Mouse (Mus musculus) kidney, postnatal 36 days (tissue): ENCODE measurements around the gene Tbce.
"Not testable (repeated sequence)": the region's sequence is repeated elsewhere in the genome, so short reads cannot be mapped to it uniquely, and the experiment has no call there.

Source experiments
- DNase-seq, 2 experiments: peaks; one replicate each; pipeline ENCODE4 v3.0.0; 2021 to 2022; ENCODE audit warnings: mixed read lengths in 2 of 2

Gene Tbce

DNA sequence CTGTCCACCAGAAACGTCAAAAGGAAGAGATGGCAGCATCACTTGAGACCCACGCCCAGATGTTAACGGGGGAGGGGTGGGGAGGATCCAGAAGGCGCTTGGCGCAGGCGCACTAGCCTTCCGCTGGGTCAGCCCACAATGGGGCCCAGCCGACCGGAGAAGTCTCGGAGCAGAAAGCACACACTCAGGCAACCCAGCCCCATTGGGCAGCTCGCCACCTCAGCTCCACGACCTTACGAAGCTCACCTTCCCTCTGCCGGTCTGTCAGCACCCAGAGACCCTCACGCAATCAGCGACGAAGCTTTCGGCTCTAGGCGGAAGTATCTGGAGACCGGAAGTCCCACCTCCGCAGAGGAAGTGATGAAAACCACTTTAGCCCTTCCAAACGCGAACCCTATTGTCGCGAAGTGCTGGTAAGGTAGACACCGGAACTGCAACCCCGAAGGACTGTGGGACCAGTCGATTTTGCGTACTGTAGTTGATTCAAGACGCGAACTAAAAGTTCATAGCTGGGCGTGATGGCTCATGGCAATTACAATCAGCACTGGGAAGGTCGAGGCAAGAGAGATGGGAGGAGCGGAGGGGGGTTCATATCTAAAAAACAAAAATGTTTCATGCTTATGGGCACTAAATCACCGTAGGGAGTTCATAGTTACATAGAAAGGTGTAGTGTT lies at the start of gene Tbce:
Gene Tbce, minus strand, starts transcription at position 347 of the 674 bp plus-strand sequence.
- peak; percentile 93 for DNase-seq

GRCm38 (mm10) chr13:14088669-14089068 lies 49.2 kb upstream of the Tbce start:
- DNase-seq: no peak

- no peak for DNase-seq
Observed at GRCm38 (mm10) chr13:14075326-14075725, 35.9 kb upstream of the Tbce start.

- no peak for DNase-seq
Observed at GRCm38 (mm10) chr13:14074371-14074770, 34.9 kb upstream of the Tbce start.

DNA sequence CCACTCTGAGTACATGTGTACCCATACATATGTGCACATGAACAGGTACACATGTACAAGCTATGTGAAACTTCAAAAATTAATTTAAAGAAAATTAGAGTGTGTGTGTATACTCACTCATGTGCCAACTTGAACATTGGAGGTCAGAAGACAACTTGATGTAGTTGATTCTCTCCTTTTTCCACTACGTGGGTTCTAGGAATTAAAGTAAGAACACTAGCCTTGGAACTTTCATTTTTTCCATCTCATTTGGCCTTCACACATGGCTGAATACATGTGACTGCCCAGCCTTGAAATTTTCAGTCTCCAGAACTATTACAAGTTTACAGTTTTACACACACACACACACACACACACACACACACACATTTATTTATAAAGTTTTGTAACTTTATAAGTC lies 29.9 kb upstream of the Tbce start:
- DNase-seq: peak; percentile 6 to 22

DNA sequence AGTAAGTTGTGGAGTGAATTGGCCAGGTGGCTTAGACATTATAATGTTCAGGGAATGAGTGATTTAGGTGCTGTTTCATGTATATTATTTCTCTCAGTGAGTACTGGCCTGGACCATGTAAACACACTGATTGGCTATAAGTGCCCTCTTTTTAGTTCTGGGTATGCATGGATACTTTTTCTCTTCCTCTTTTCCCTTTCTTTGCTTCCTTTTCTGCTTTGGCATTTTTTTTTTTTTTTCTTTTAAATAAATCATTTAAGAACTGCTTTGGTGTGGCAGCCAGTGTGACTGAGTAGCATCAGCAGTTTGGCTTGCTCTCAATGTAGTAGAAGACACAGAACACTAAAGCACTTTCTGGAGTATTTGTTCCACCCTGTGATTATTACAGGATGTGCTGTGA lies 28.6 kb upstream of the Tbce start:
- no peak for DNase-seq

DNA sequence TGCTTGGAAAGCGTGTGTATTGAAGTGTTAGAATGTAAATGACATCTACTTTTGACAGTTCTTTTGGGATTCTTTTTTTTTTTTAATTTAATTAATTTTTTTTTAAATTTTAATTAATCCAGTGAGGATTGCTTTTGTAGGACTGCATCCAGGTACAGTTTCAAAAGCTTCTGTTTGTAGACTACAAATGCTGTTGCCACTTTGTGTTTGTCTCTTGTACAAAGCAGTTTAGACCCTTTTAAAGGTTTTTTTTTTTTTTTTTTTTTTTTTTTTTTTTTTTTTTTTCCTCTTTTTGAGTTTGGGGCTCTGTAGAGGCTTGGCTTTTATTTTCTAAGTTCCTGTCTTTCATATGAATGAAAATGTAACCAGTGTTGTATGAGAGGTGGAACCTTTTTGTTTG lies 26.3 kb upstream of the Tbce start:
- no peak for DNase-seq

DNA sequence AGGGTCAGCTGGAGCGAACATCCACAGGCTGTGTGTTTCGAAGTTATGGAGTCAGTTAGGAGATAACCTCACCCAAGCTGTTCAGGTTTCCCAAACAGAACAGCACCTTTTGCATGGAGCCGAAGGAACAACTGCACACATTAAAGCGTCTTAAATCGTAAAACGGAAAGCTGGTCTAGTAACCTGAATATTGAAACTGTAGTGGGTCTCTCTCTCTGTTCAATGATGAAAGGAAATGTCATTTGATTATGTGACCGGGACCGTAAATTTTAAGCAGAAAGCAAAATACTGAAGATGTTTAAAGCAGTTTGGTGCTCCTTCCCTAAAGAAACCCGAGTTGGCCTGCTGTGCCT lies 25.6 kb upstream of the Tbce start:
- no peak for DNase-seq

- peak; percentile 44 to 73 for DNase-seq
Observed at GRCm38 (mm10) chr13:14064341-14065027, 25.0 kb upstream of the Tbce start.

DNA sequence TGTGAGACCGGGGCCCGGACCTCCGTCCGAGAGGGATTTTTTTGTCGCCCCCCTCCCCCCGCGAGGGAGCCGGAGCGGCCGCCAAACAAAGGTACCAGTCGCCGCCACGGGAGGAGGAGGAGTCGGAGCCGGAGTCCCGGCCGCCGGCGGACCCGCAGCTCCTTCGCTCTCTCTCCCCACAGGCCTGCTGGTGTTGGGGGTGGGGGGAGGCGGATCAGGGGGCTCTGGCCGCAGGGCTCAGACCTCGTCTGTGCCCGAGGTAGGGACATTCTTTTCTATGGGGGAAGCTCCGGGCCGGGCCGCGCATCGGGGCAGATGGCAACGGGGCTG lies 24.5 kb upstream of the Tbce start:
- no peak for DNase-seq

DNA sequence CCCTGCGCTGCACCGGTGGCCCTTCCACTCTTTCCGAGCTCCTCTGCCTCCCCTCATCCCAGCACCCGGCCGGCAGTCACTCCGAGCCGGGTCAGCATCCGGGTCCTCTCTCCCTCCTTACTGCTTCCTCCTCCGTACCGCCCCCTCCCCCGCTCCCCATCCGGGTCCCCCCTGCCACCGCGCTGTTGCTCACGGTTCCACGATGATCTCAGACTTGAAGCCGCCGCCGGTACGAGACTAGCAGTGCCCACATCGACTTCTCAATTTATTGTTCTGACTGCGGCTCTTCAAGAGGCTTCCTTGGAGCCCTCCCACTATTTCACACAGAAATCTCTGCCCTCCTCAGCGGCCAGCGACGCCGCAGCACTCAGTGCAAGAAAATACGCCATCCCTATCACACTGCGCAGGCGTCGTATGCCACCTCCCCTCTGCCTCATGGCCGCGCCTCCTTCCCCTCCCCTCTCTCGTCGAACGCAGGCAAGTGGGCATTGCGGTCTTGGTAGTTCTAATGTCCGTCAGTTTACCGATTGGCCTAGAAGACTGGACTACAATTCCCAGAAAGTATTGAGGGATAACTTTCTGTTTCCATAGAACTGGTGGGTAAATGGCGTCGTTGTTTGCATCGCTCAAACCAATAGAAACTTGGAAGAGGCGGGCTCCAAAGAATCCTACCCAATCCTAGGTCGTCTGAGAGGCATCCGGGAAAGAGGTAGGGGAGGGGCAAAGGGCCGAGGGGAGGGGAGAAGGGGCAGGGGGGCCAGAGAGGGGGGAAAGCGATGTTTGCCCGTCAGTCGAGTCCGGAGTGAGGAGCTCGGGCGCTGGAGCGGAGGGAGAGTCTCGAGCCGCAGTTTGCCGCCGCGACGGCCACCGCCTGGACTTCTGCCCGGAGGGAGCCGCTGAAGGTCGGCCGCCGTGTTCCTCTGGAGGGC lies 23.8 kb upstream of the Tbce start, which contains the start of the genes Arid4b and Ggps1:
Gene Arid4b, plus strand, starts transcription at position 220 of the 929 bp plus-strand sequence.
Gene Ggps1, minus strand, starts transcription at position 476 of the 929 bp plus-strand sequence.
- DNase-seq: peak; percentile 96 to 98

DNA sequence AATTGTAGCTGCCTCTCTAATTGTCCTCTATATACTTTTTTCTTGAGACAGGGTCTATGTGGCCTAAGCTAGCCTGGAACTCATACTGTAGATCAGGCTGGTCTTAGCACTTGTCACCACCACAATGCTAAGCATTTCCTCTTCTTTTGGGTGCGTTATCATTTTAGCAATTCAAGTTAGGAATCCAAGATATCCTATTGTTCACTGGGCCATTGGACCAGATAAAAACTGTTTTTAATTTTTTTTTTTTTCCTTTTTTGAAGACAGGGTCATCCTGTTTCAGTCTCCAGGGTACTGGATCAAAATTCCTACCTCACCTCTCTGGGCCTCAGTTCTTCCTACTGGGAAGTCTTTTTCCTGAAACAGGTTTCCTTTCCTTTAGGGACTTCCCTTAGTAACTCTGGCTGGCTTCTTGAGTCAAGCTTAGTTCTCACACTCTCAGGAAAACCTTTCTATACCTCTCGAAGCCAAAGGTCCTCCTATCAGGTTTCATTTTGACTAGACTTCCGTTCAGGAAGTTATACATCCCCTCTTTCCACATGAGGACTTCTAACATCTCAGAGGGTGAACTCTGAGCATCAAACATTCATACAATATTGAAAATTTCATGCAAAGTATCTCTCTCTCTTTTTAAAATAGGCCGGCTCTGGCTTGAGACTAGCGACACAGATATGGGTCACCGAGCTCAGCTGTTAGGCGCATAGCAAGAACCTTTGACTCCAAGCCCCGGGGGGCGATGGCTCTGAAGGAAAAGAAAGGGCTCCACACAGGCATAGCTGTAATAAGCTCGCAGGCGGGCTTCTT lies 23.0 kb upstream of the Tbce start:
- no peak for DNase-seq

- DNase-seq: no peak
Observed at GRCm38 (mm10) chr13:14059582-14059981, 20.1 kb upstream of the Tbce start.

- DNase-seq: no peak
Observed at GRCm38 (mm10) chr13:14056801-14057200, 17.4 kb upstream of the Tbce start.

DNA sequence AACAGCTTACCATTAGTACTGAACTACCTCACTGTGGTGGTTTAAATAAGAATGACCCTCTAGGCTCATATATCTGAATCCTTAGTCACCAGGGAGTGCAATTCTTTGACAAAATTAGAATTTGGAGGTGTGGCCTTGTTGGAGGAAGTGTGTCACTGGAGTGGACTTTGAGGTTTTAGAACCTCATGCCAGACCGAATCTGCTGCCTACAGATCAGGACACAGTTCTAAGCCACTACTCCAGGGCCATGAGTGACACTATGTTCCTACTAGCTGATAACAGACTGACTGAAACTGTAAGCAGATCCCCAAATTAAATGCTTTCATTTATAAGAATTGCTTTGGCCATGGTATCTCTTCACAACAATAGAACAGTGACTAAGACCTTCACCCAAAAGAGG lies 10.4 kb upstream of the Tbce start:
- DNase-seq: no peak

DNA sequence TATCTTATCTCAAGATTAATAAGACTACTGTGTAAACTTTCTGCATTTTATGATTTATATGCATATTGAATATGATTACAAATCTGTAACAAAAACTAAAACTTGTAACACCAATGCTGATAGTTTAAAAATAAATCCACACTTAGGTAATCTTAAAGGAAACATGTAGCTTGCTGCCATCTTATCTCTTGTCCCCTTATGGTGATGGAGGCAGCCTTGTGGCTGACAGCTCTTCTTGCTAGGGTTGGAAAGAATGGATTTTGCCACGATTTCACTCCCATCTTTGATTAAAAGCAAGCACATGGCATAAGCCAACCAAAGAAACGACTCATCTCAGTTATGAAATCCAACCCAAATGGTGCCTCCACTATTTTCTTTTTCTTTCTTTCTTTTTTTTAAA lies 5.1 kb upstream of the Tbce start:
- no peak for DNase-seq

DNA sequence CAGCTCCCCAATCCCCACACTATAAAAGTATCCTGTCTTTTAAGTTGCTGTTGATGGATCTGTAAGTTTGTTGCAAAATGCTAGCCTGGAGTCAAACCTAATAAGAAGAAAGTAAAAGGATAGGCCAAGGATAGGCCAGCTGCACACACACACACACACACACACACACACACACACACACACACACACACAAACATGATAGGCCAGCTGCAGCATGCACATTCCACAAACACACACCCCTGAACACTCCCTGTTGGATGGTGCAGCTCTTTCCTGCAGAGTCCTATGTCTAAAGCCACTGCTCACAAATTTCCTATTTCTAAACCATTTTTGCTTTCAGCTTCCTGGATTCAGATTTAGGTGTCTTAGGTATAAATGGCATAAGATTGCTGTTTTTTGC lies 4.4 kb upstream of the Tbce start:
- no peak for DNase-seq

DNA sequence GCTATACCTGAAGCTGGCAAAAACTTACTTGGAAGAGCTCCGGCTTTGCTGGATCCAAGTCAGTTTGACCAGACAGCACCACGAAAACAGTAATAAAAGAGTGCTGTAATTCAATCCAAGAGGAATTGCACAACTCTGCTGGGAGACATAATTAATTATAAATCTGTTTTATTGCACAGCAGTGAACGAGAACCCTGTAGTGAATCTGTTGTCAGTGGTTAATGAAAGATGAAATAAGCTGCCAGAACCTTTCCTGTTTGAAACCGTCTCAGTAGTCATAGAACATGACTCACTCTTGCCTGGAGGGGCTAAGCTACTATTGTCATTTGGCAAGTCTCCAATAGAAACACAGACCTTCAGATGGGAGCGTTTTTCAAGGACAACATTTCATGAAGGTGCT lies 748 bp upstream of the Tbce start:
- peak in 1 of 2 experiments; percentile 24 for DNase-seq

- no peak for DNase-seq
Observed at GRCm38 (mm10) chr13:14038911-14039291, 537 bp downstream of the Tbce start.

DNA sequence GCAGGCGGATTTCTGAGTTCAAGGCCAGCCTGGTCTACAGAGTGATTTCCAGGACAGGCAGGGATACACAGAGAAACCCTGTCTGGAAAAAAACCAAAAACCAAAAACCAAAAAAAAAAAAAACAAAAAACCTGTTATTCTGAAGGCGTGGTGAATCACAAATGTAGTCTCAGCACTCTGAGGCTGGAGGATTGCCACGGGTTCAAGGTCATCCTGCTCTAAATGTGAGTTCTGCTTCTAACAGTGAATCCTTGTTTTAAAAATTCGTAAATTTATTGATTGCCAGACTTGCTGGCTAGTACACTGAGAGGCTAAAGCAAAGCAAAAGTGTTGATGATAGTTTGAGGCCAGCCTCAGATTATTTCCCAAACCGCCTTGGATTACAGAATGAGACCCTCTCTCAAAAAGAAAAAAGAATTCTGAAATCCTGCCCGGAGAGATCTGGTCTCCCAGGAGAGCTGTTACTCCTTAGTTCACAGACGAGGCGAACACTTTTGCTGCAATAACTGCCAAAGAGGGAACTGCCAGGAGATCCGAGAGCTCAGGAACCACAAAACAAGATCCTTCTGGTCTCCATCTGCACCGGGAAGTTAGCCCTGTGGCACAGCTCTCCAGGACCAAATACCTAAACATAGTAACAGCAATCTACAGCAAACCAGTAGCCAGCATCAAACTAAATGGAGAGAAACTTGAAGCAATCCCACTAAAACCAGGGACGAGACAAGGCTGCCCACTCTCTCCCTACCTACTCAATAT lies 3.4 kb downstream of the Tbce start:
- no peak for DNase-seq

DNA sequence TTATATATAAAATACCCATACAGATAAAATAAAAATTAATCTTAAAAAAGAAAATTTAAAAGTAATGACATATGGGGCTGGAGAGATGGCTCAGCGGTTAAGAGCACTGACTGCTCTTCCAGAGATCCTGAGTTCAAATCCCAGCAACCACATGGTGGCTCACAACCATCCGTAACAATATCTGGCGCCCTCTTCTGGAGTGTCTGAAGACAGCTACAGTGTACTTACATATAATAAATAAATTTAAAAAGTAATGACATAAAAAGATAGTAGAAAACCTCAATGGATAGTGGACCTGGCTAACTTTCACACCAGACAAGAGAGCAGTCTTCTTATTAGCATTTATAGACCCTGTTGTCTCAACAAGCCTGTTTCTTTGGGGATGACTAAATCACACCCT lies 4.1 kb downstream of the Tbce start:
- not testable (repeated sequence) for DNase-seq

DNA sequence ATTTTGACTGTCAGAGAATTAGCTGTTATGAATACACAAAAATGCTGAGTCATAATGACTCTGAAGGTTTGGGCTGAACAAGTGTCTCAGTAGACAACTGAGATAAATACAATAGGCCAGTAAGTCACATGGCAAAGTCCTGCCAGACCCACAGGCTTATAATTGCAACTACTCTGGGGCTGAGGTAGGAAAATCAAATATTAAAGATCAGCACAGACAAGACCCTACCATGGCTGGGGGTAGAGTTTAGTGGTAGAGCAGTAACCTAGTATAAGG lies 5.4 kb downstream of the Tbce start:
- DNase-seq: no peak
